Mouse (Mus musculus) neural tube, embryonic 14.5 days (tissue): Measurements from ENCODE around the gene Gfap. TPM values are rescaled to one million over a fixed set of nuclear protein-coding genes. Genes with fewer than 3 reads are reported as not detected.

Experiments
- ATAC-seq: fragments of 200-750 bp; cut with Nextera tagmentation; 2 replicates; pipeline ENCODE4 v1.8.0; 2017; ENCODE audit warnings: low read depth, mild to moderate bottlenecking, moderate TSS enrichment, moderate library complexity
- H3K27ac ChIP-seq: fragments of 300-500 bp; sonication (generic); 2 replicates; pipeline ENCODE4 v1.5.1; 2014; ENCODE audit warnings: low read depth, mild to moderate bottlenecking, control low read depth, low read length, moderate library complexity, mixed read lengths
- H3K27me3 ChIP-seq: fragments of 300-500 bp; sonication (generic); 2 replicates; pipeline ENCODE4 v1.6.1; 2014; ENCODE audit warnings: low read length; ENCODE audit not compliant: control insufficient read depth, insufficient read depth
- H3K36me3 ChIP-seq: fragments of 300-500 bp; sonication (generic); 2 replicates; pipeline ENCODE4 v1.6.1; 2014; ENCODE audit warnings: low read length, mixed read lengths; ENCODE audit not compliant: control insufficient read depth, insufficient read depth
- H3K4me1 ChIP-seq: fragments of 300-500 bp; sonication (generic); 2 replicates; pipeline ENCODE4 v1.6.1; 2014; ENCODE audit warnings: low read length; ENCODE audit not compliant: control insufficient read depth, insufficient read depth
- H3K4me2 ChIP-seq: fragments of 300-500 bp; sonication (generic); 2 replicates; pipeline ENCODE4 v1.6.1; 2014; ENCODE audit warnings: mild to moderate bottlenecking, low read depth, low read length, control low read depth
- H3K4me3 ChIP-seq: fragments of 300-500 bp; sonication (generic); 2 replicates; pipeline ENCODE4 v1.5.1; 2014; ENCODE audit warnings: low read depth, low read length, control low read depth, mixed read lengths
- H3K9ac ChIP-seq: fragments of 300-500 bp; sonication (generic); replicated peaks from 2 replicates; pipeline ENCODE4 v1.6.1; 2014; ENCODE audit warnings: low read depth, mild to moderate bottlenecking, control low read depth, low read length, mixed read lengths
- H3K9me3 ChIP-seq: fragments of 300-500 bp; sonication (generic); 2 replicates; pipeline ENCODE4 v1.6.1; 2016; ENCODE audit warnings: low read length; ENCODE audit not compliant: control insufficient read depth
- WGBS: fragments of 180-500 bp; shearing (Covaris S2); extraction: QIAGEN DNeasy Blood & Tissue Kit; methylation state at CpG from one replicate; pipeline ENCODE4 v1.1.7; 2014; 5-methylcytosine and 5-hydroxymethylcytosine counted together
- polyA plus RNA-seq: library from polyadenylated mRNA; unstranded; fragments of >200 nt; fragmentation: Nextera tagmentation; extraction: Ambion mirVana; gene quantifications from 2 replicates; pipeline ENCODE4 v1.2.1, GENCODE M21; 2014

Gene Gfap
- polyA plus RNA-seq: 0.17 and 0.88 TPM in 2 replicates

- no peak within 1 kb of the TSS for H3K9ac ChIP-seq
- H3K27ac ChIP-seq: no peak within 1 kb of the TSS
- no peaks in the 10 kb centered on the region for H3K27me3 ChIP-seq
- H3K4me3 ChIP-seq: no peak within 1 kb of the TSS
- no peaks in the 10 kb centered on the region for H3K36me3 ChIP-seq
- peak; percentile 46; the same call in 1 of the 2 replicates for ATAC-seq
- H3K4me1 ChIP-seq: peaks cover 10% of the 10 kb centered on the region
- no peaks in the 10 kb centered on the region for H3K9me3 ChIP-seq
- no peak within 1 kb of the TSS for H3K4me2 ChIP-seq
- 13% methylated on average over 7 of the region's 7 CpGs for WGBS
Measured at GRCm38 (mm10) chr11:102900763-102901162, at the start of gene Gfap. Gfap (minus strand) TSS chr11:102900912.

DNA sequence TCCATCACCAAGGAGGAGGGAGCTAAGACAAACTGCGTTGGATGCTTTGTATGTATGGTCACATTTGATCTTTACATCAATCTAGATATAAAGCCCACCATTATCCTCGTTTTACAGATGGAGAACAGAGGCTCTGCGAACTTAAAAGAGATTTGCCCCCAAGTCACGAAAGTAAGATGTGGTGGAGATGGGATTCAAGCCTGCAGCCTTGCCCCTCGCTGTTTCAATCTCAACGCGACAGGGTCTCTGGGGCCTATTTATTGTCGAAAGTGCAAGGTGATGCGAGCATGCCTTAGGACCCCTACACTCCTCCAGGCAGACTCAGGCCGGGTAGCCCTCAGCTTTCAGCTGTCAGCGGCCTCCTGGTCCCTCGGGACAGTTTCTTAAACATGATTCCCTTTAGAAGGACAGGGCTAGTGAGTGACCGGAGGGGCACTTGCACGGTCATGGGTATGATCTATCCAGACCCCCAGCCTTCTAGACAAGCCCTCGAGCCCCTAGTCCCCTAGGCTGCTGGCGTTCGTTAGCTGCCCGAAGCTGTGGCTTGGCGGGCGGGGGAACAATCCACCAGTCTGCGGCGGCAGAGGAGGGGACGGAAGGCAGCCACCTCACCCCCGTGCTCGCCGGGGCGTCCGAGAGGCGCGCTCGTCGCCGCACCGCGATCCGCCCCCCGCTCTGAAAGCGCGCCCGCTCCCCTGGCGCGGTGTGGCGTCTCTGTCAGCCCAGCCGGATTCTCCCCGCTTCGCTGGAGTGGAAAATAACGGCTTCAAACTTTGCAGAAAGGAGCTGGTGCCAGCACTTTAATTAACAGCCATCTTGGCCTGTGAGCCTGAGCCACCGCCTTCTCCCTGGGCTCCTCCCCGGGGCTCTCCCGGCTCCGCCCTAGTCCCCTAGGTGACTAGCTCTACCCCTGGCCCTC, 47.6 kb upstream of the Gfap start:
- peaks cover 10% of the 10 kb centered on the region; the same call in 1 of the 2 replicates for H3K4me1 ChIP-seq
- H3K27me3 ChIP-seq: peaks cover 54% of the 10 kb centered on the region
- H3K9ac ChIP-seq: peak overlapping the region; percentile 33; the same call in 1 of the 2 replicates
- ATAC-seq: no peak
- no peak overlapping the region for H3K27ac ChIP-seq
- H3K36me3 ChIP-seq: no peaks in the 10 kb centered on the region
- peak overlapping the region; percentile 17 for H3K4me3 ChIP-seq
- no peaks in the 10 kb centered on the region for H3K9me3 ChIP-seq
- WGBS: under 1% methylated on average over 34 of the region's 51 CpGs
- peak overlapping the region; percentile 50 for H3K4me2 ChIP-seq

GRCm38 (mm10) chr11:102946992-102947343, 46.3 kb upstream of the Gfap start:
- Histone ChIP-seq H3K27ac (no peak overlapping the region), H3K4me2 (peak overlapping the region; percentile 50), H3K9ac (no peak overlapping the region), H3K9me3 (no peaks in the 10 kb centered on the region), H3K27me3 (peaks cover 56% of the 10 kb centered on the region), H3K36me3 (no peaks in the 10 kb centered on the region), H3K4me3 (peak overlapping the region; percentile 31), H3K4me1 (peaks cover 10% of the 10 kb centered on the region; the same call in 1 of the 2 replicates)
- peak; percentile 10; the same call in 1 of the 2 replicates for ATAC-seq
- WGBS: 5% methylated on average over 8 of the region's 8 CpGs

GRCm38 (mm10) chr11:102946265-102946991, 45.7 kb upstream of the Gfap start, which contains the start of gene C1ql1:
C1ql1 (minus strand) TSS chr11:102946688.
- H3K36me3 ChIP-seq: no peaks in the 10 kb centered on the region
- H3K9ac ChIP-seq: peak within 1 kb of the TSS; percentile 39; the same call in 1 of the 2 replicates
- no peak within 1 kb of the TSS for H3K27ac ChIP-seq
- peak; percentile 64; the same call in 1 of the 2 replicates for ATAC-seq
- 1% methylated on average over 61 of the region's 87 CpGs for WGBS
- H3K4me3 ChIP-seq: peak within 1 kb of the TSS; percentile 31
- H3K9me3 ChIP-seq: no peaks in the 10 kb centered on the region
- H3K4me2 ChIP-seq: peak within 1 kb of the TSS; percentile 50
- peaks cover 56% of the 10 kb centered on the region for H3K27me3 ChIP-seq
- H3K4me1 ChIP-seq: peaks cover 10% of the 10 kb centered on the region; the same call in 1 of the 2 replicates

DNA sequence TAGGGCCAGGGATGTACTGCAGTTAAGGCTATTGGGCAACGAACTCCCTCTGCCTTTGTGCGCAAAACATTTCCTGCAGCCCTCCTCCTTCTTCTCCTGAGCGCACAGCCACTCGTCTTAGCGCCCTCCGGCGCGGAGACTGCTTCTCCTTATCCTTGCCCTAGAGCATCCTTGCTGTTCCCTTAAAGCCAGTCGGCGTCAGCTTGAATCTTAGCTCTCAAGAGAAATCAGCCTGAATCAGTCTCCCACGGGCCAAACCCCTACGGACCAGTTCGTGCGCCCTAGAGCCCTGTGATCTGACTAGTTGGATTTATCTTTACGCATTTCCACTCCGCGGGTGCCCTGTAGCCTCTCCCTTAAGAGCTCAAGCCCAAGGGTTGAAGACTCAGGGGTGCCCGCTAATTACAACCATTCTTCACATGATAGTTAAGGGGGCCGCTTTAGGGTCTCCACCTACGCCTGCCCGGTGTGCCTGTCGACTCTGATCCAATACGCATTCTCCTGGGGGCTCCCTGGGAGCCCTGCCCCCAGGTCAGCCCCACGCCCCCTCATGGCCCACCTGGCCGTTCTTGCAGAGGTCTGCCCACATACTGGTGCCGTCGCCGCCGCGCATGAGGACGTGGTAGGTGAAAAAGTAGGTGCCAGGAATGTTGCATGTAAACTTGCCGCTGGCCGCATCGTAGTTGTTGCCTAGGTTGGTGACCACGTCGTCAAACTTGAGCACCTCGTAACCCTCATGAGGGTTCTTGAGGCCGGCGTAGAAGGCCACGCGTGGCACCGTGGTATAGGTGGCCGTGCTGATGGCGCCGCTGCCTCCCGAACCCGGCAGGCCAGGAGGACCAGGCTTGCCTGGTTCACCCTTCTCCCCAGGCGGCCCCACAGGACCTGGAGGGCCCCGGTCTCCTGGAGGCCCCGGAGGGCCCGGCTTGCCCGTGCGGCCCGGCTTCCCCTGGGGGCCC, 44.9 kb upstream of the Gfap start:
- Histone ChIP-seq H3K4me2 (peak overlapping the region; percentile 50), H3K4me1 (peaks cover 10% of the 10 kb centered on the region; the same call in 1 of the 2 replicates), H3K9me3 (no peaks in the 10 kb centered on the region), H3K27ac (no peak overlapping the region), H3K36me3 (no peaks in the 10 kb centered on the region), H3K4me3 (peak overlapping the region; percentile 31; the same call in 1 of the 2 replicates), H3K9ac (peak overlapping the region; percentile 39; the same call in 1 of the 2 replicates), H3K27me3 (peaks cover 60% of the 10 kb centered on the region)
- ATAC-seq: no peak
- WGBS: 2% methylated on average over 54 of the region's 54 CpGs

- no peak for ATAC-seq
- no peak overlapping the region for H3K4me2 ChIP-seq
- no peaks in the 10 kb centered on the region for H3K36me3 ChIP-seq
- no peak overlapping the region for H3K27ac ChIP-seq
- no peak overlapping the region for H3K4me3 ChIP-seq
- WGBS: 64% methylated on average over 6 of the region's 6 CpGs
- peaks cover 10% of the 10 kb centered on the region for H3K4me1 ChIP-seq
- peaks cover 34% of the 10 kb centered on the region for H3K27me3 ChIP-seq
- H3K9ac ChIP-seq: no peak overlapping the region
- no peaks in the 10 kb centered on the region for H3K9me3 ChIP-seq
Measured at GRCm38 (mm10) chr11:102941236-102941635, 40.5 kb upstream of the Gfap start.

DNA sequence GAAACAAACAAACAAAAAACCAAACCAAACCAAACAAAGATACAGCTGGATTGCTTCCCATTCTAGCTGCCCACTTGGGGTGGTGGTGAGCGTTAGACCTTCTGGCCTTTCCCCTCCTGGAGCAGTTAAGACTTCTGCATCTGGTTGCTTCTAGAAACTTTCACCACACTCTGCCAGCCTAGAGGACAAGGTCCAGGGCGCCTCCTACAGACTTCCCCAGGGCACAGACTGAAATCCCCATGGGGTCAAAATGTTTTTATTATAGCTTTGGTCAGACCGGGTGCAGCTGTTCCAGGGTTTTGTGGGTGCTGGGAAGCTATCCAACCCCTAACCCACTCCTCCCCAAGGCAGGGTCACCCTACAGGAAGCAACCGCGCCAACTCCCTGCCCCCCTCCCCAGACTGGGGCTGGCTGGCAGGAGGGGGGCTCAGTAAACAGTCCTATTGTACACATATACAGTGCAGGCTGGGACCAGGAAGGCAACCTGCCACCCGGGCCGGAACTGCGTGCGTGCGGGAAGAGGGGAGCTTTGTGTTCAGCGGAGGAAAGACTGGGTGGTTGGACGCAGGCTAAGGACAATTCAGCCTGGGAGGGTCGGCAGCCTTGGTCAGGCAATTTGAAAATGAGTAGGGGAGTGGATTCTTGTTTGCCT, 38.4 kb upstream of the Gfap start:
- H3K4me3 ChIP-seq: no peak overlapping the region
- no peak overlapping the region for H3K4me2 ChIP-seq
- peak; percentile 39; the same call in 1 of the 2 replicates for ATAC-seq
- no peaks in the 10 kb centered on the region for H3K36me3 ChIP-seq
- no peaks in the 10 kb centered on the region for H3K9me3 ChIP-seq
- H3K9ac ChIP-seq: 0 out of 2 replicates have a peak overlapping the region, but pooled peaks have one; percentile 25
- H3K27me3 ChIP-seq: peaks cover 14% of the 10 kb centered on the region
- WGBS: 28% methylated on average over 13 of the region's 13 CpGs
- no peak overlapping the region for H3K27ac ChIP-seq
- H3K4me1 ChIP-seq: peaks cover 10% of the 10 kb centered on the region
